Mouse (Mus musculus): ENCODE data around the gene Ctla4.

DNA sequence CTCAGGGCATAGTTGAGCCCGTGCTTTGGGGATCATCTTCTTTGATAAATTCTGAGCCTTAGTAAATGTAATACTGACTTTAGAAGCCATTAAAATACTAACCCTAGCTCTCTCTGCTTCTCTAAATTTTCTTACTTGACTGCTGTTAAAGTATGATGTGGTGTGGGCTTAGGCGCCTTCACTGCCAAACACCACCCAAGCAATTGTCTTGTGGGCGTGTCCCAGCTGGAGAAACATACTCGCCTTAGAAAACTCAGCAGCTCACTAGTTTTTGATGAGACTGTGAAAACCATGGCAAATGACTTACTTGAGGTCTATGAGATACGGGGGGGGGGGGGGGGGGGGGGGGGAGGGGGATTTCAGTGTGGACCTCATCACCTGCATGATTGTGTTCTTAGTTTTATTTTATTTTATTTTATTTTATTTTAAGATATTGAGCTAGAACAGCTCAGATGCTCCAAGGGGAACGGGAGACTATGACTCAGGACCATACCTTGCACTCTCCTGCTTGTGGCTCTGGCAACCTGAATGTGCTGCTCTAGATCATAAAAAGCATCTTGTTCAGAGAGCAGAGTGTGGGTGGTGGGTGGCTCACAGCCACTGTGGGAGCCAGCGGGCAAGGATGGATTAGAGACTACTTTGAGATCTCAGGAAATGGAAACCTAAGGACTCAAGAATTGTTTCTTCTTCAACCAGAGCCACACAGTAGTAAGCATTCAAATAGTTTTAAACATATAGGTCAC, 41.3 kb upstream of the Ctla4 start:
- no peak for TF ChIP-seq CTCF (IDR thresholded peaks at IDR 0.05; ENCODE audit: borderline replicate concordance, control insufficient read depth, extremely low read depth, insufficient read depth, low read length, poor library complexity)
- no peak for TF ChIP-seq POLR2A (IDR thresholded peaks at IDR 0.05; ENCODE audit: control insufficient read depth, extremely low read depth, insufficient read depth, low read length, poor library complexity)

Data from thymus, adult 2 months (tissue).